Mouse (Mus musculus): ENCODE measurements around the gene Nectin1. TPM values are rescaled to one million over a fixed set of nuclear protein-coding genes. Genes with fewer than 3 reads are reported as not detected.

Nectin1 gene
- polyA plus RNA-seq, 1 experiment, result 26.4 TPM

GRCm38 (mm10) chr9:43737331-43737730 is 6.5 kb upstream of the Nectin1 start:
- 11% methylated on average over 3 of the region's 3 CpGs for WGBS
- Histone ChIP-seq H3K4me1 (ENCODE audit: control insufficient read depth, insufficient read depth, low read length) (peaks cover 4% of the 10 kb centered on the region), H3K4me3 (replicated peaks; ENCODE audit: extremely low read depth, low read depth, low read length) (no peak overlapping the region)
- TF ChIP-seq POLR2A (IDR thresholded peaks at IDR 0.05; ENCODE audit: borderline replicate concordance, extremely low read depth, low read depth, low read length), result no peak
- TF ChIP-seq CTCF (IDR thresholded peaks at IDR 0.05; ENCODE audit: insufficient read depth, low read length), result no peak
- DNase-seq, result no peak

GRCm38 (mm10) chr9:43737871-43738292 is 5.9 kb upstream of the Nectin1 start:
- DNase-seq, result peak; percentile 59
- H3K4me3 ChIP-seq (replicated peaks; ENCODE audit: extremely low read depth, low read depth, low read length), result no peak overlapping the region
- peaks cover 4% of the 10 kb centered on the region for H3K4me1 ChIP-seq (ENCODE audit: control insufficient read depth, insufficient read depth, low read length)
- 9% methylated on average over 12 of the region's 12 CpGs for WGBS
- TF ChIP-seq POLR2A (IDR thresholded peaks at IDR 0.05; ENCODE audit: borderline replicate concordance, extremely low read depth, low read depth, low read length) (no peak), CTCF (IDR thresholded peaks at IDR 0.05; ENCODE audit: insufficient read depth, low read length) (no peak)

- 39% methylated on average over 6 of the region's 6 CpGs for WGBS
- TF ChIP-seq POLR2A (IDR thresholded peaks at IDR 0.05; ENCODE audit: borderline replicate concordance, extremely low read depth, low read depth, low read length) (no peak), CTCF (IDR thresholded peaks at IDR 0.05; ENCODE audit: insufficient read depth, low read length) (no peak)
- no peak overlapping the region for H3K4me3 ChIP-seq (replicated peaks; ENCODE audit: extremely low read depth, low read depth, low read length)
- peaks cover 4% of the 10 kb centered on the region for H3K4me1 ChIP-seq (ENCODE audit: control insufficient read depth, insufficient read depth, low read length)
- DNase-seq, result no peak
Measured at GRCm38 (mm10) chr9:43738480-43739084, 5.2 kb upstream of the Nectin1 start.

GRCm38 (mm10) chr9:43741277-43741676 is 2.5 kb upstream of the Nectin1 start:
- Histone ChIP-seq H3K4me1 (ENCODE audit: control insufficient read depth, insufficient read depth, low read length) (peaks cover 7% of the 10 kb centered on the region), H3K4me3 (replicated peaks; ENCODE audit: extremely low read depth, low read depth, low read length) (no peak overlapping the region)
- 75% methylated on average over 2 of the region's 2 CpGs for WGBS
- DNase-seq, result no peak
- TF ChIP-seq CTCF (IDR thresholded peaks at IDR 0.05; ENCODE audit: insufficient read depth, low read length), result no peak
- TF ChIP-seq POLR2A (IDR thresholded peaks at IDR 0.05; ENCODE audit: borderline replicate concordance, extremely low read depth, low read depth, low read length), result no peak

GRCm38 (mm10) chr9:43742066-43742465 is 1.7 kb upstream of the Nectin1 start:
- DNase-seq, result no peak
- no peak for TF ChIP-seq POLR2A (IDR thresholded peaks at IDR 0.05; ENCODE audit: borderline replicate concordance, extremely low read depth, low read depth, low read length)
- TF ChIP-seq CTCF (IDR thresholded peaks at IDR 0.05; ENCODE audit: insufficient read depth, low read length), result no peak
- no peak overlapping the region for H3K4me3 ChIP-seq (replicated peaks; ENCODE audit: extremely low read depth, low read depth, low read length)
- WGBS, result 69% methylated on average over 4 of the region's 4 CpGs
- peaks cover 7% of the 10 kb centered on the region for H3K4me1 ChIP-seq (ENCODE audit: control insufficient read depth, insufficient read depth, low read length)

- peak overlapping the region; percentile 79 for H3K4me3 ChIP-seq (replicated peaks; ENCODE audit: extremely low read depth, low read depth, low read length)
- DNase-seq, result peak; percentile 81
- WGBS, result 2% methylated on average over 27 of the region's 27 CpGs
- TF ChIP-seq POLR2A (IDR thresholded peaks at IDR 0.05; ENCODE audit: borderline replicate concordance, extremely low read depth, low read depth, low read length) (peak; percentile 39; the same call in 1 of the 2 replicates), CTCF (IDR thresholded peaks at IDR 0.05; ENCODE audit: insufficient read depth, low read length) (no peak)
- 0 out of 2 replicates have a peak, but pooled peaks cover 3% of the 10 kb centered on the region for H3K4me1 ChIP-seq (ENCODE audit: control insufficient read depth, insufficient read depth, low read length)
Measured at GRCm38 (mm10) chr9:43742902-43743646, 710 bp upstream of the Nectin1 start.

GRCm38 (mm10) chr9:43744138-43744981 is 576 bp downstream of the Nectin1 start:
- Histone ChIP-seq H3K4me1 (ENCODE audit: control insufficient read depth, insufficient read depth, low read length) (0 out of 2 replicates have a peak, but pooled peaks cover 3% of the 10 kb centered on the region), H3K4me3 (replicated peaks; ENCODE audit: extremely low read depth, low read depth, low read length) (peak overlapping the region; percentile 79)
- DNase-seq, result peak; percentile 33
- WGBS, result under 1% methylated on average over 70 of the region's 77 CpGs
- no peak for TF ChIP-seq CTCF (IDR thresholded peaks at IDR 0.05; ENCODE audit: insufficient read depth, low read length)
- TF ChIP-seq POLR2A (IDR thresholded peaks at IDR 0.05; ENCODE audit: borderline replicate concordance, extremely low read depth, low read depth, low read length), result no peak

GRCm38 (mm10) chr9:43745051-43745792 is 1.4 kb downstream of the Nectin1 start:
- DNase-seq, result peak; percentile 40
- WGBS, result 2% methylated on average over 43 of the region's 43 CpGs
- TF ChIP-seq CTCF (IDR thresholded peaks at IDR 0.05; ENCODE audit: insufficient read depth, low read length) (no peak), POLR2A (IDR thresholded peaks at IDR 0.05; ENCODE audit: borderline replicate concordance, extremely low read depth, low read depth, low read length) (no peak)
- H3K4me1 ChIP-seq (ENCODE audit: control insufficient read depth, insufficient read depth, low read length), result 0 out of 2 replicates have a peak, but pooled peaks cover 3% of the 10 kb centered on the region
- peak overlapping the region; percentile 79 for H3K4me3 ChIP-seq (replicated peaks; ENCODE audit: extremely low read depth, low read depth, low read length)

Data from lung, adult 2 months (tissue).